Mouse (Mus musculus) liver, embryonic 16.5 days (tissue): ENCODE measurements at regions not wholly inside any gene's neighbourhood (a gene's known extent, or its start where the extent isn't known, plus 50 kb on each side); places are given as distances from the start of the nearest gene placed in this dataset.

Experiments used
- ATAC-seq: fragments of 200-750 bp; cut with Nextera tagmentation; 2 replicates; pipeline ENCODE4 v1.8.0; 2017; ENCODE audit warnings: low read depth, mild to moderate bottlenecking, moderate number of reproducible peaks, moderate library complexity
- H3K27ac ChIP-seq: fragments of 300-500 bp; sonication (generic); 2 replicates; pipeline ENCODE4 v1.5.1; 2014; ENCODE audit warnings: mild to moderate bottlenecking, low read length
- H3K27me3 ChIP-seq: fragments of 300-500 bp; sonication (generic); 2 replicates; pipeline ENCODE4 v1.6.1; 2014; ENCODE audit warnings: low read depth, low read length, mixed read lengths; ENCODE audit not compliant: control insufficient read depth, insufficient read depth
- H3K36me3 ChIP-seq: fragments of 300-500 bp; sonication (generic); 2 replicates; pipeline ENCODE4 v1.6.1; 2014; ENCODE audit warnings: mild to moderate bottlenecking; ENCODE audit not compliant: control insufficient read depth, insufficient read depth
- H3K4me1 ChIP-seq: fragments of 300-500 bp; sonication (generic); 2 replicates; pipeline ENCODE4 v1.6.1; 2014; ENCODE audit warnings: low read depth, low read length, mixed read lengths; ENCODE audit not compliant: control insufficient read depth
- H3K4me2 ChIP-seq: fragments of 300-500 bp; sonication (generic); 2 replicates; pipeline ENCODE4 v1.6.1; 2014; ENCODE audit warnings: low read depth, low read length, mixed read lengths
- H3K4me3 ChIP-seq: fragments of 300-500 bp; sonication (generic); 2 replicates; pipeline ENCODE4 v1.5.1; 2014; ENCODE audit warnings: low read depth, mild to moderate bottlenecking, low read length
- H3K9ac ChIP-seq: fragments of 300-500 bp; sonication (generic); 2 replicates; pipeline ENCODE4 v1.6.1; 2014; ENCODE audit warnings: low read depth, low read length
- H3K9me3 ChIP-seq: fragments of 300-500 bp; sonication (generic); replicated peaks from 2 replicates; pipeline ENCODE4 v1.6.1; 2016; ENCODE audit warnings: low read length; ENCODE audit not compliant: control insufficient read depth
- WGBS: fragments of 180-500 bp; shearing (Covaris S2); extraction: QIAGEN DNeasy Blood & Tissue Kit; methylation state at CpG from one replicate; pipeline ENCODE4 v1.1.7; 2014; ENCODE audit not compliant: insufficient replicate concordance; 5-methylcytosine and 5-hydroxymethylcytosine counted together

DNA sequence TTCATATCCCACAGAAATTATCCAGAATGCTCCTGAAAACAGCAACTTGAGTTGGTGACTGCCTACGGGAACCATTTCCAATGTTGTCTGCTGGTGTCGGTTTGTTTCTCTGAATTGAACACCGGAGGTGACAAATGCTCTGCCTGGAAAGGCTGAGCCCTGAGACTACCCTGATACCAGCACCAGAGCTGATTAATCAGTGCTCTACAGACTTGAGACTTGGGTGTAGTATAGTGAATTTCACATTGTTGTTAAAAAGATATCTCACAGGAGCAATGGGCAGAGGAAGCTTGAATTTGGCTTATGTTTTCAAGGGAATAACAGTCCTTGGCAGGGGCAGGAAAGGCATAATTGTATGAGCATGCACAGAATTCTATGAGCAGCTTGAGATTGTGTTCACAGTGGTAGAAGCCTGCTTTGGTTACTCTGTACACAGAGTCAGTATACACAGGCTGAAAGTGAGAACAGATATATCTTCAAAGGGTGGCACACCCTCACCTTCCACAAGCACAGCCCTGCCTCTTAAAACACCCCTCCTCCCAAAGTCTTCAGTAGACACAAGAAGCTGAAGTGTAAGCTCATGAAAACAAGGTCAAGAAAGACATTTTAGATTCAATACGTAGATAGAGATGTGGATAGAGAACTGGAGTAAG is 447.1 kb downstream of the Meis1 start:
- H3K27ac ChIP-seq: no peak overlapping the region
- no peak for ATAC-seq
- WGBS: 55% methylated on average over 4 of the region's 4 CpGs
- H3K4me1 ChIP-seq: no peaks in the 10 kb centered on the region
- H3K4me3 ChIP-seq: no peak overlapping the region
- H3K9me3 ChIP-seq: no peaks in the 10 kb centered on the region
- H3K9ac ChIP-seq: no peak overlapping the region
- no peaks in the 10 kb centered on the region for H3K27me3 ChIP-seq
- H3K4me2 ChIP-seq: no peak overlapping the region
- no peaks in the 10 kb centered on the region for H3K36me3 ChIP-seq

- Histone ChIP-seq H3K27ac (no peak overlapping the region), H3K36me3 (no peaks in the 10 kb centered on the region), H3K9me3 (no peaks in the 10 kb centered on the region), H3K4me3 (no peak overlapping the region), H3K4me1 (no peaks in the 10 kb centered on the region), H3K27me3 (no peaks in the 10 kb centered on the region), H3K9ac (no peak overlapping the region), H3K4me2 (no peak overlapping the region)
- no peak for ATAC-seq
- WGBS: 60% methylated on average over 2 of the region's 2 CpGs
Observed at GRCm38 (mm10) chr11:18563011-18563410, 455.8 kb downstream of the Meis1 start.

DNA sequence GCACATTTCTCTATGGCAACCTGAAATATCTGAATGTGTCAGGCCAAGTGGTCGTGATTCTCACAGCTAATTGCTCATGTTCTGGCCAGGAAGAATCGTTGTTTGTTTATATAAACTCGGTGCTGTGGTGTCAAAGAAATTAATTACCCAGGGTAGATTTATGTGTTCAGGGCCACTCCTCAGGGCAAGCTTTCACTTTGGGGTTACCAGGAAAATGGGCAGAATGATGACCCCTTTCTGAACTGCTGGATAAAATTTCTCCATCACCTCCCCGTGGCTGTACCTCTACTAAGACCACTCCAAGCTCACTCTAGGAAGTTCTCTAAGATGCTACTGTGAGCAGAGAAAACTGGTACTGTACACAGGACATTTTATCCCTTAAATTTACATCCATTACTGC is 460.1 kb downstream of the Meis1 start:
- Histone ChIP-seq H3K4me1 (no peaks in the 10 kb centered on the region), H3K4me3 (no peak overlapping the region), H3K27ac (no peak overlapping the region), H3K27me3 (no peaks in the 10 kb centered on the region), H3K36me3 (no peaks in the 10 kb centered on the region), H3K9me3 (no peaks in the 10 kb centered on the region), H3K9ac (no peak overlapping the region), H3K4me2 (no peak overlapping the region)
- ATAC-seq: no peak
- WGBS: 30% methylated on average over 4 of the region's 4 CpGs

DNA sequence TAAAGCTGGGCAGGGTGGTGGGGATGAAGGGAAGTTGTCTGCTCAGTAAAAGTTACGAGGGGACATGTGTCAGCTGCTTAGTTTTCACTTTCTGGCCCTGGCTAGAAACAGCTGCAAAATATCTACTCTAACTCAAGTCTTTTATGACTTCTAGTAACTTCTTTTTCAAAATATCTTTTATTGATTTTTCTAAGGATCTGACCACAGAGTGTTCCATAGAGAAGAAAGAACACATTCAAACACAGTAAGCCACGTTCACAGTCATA is 483.3 kb downstream of the Meis1 start:
- H3K27ac ChIP-seq: no peak overlapping the region
- H3K9ac ChIP-seq: no peak overlapping the region
- H3K4me3 ChIP-seq: no peak overlapping the region
- ATAC-seq: no peak
- H3K9me3 ChIP-seq: no peaks in the 10 kb centered on the region
- H3K4me2 ChIP-seq: no peak overlapping the region
- H3K4me1 ChIP-seq: no peaks in the 10 kb centered on the region
- H3K36me3 ChIP-seq: no peaks in the 10 kb centered on the region
- H3K27me3 ChIP-seq: no peaks in the 10 kb centered on the region
- 51% methylated on average over 2 of the region's 2 CpGs for WGBS

DNA sequence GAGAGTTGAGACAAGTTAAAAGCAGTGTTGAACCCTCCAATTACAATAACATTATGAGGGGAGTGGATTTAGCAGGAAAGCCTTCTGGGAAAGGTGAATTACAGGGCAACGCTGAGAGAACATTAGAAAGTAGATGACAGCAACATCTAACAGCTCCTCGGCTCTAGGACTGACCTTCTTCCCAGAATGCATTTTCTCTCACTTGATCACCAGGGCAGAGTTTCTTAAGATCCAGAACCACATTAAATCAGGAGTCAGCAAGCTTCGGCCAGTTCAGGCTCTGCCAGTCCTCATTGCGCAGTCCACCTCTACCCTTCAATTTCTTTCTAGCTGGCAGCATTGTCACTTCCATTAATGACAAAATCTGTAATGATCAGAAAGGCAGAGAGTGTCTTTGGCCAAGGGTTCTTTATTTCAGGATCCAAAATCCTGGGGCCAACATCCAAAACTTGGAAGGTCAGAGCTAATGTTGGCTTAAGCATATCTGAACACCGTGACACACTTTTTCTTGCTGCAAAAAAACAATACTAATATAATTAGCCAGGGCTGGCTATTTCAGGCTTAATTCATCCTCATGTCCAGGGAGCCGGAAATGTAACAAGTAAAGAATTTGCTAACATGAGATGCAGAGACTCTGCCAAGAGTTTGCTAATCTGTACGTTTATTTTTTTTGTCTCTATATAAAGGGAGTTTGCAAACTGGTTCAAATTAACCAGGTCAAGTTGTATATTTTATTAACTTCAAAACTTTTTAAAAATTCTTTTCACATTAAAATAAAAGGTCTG is 483.8 kb downstream of the Meis1 start:
- H3K9me3 ChIP-seq: no peaks in the 10 kb centered on the region

DNA sequence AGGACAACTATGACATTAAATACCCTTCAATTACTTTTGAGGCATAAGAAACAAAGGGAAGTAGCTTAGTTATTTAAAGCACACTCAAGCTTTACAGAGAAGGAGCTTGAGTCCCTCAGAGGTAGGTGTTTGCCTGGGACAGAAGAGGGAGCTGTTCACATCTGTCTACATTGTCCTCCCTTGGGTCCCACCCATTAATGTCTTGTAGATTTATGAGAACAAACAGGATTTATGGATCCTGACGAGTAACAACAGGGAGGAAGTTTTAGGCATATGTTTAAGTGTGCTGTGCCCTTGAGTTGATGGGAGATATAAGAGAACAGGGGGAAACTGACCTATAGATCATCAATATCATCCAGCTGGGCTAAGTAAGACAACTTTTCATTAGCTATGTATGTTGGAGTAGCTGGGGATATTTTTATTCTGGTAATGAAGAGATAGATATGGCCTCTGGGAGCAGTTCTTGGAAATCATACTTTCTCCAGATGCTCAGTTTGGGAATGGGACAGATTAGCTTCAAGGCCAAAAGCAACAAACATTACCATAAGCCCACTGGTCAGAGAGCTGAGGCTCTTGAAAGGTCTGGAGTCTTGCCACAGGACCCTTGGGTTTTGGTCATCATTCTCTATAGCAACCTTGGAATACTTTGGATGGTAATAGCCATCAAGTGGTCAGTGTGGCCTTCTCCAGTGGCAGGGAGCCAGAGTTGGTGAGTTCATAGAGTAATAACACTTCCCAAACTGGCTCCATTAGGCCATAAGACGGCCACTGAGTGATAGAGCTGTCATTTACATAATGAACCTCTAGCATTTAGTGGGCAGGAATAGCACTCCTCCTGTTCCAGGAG is 487.3 kb downstream of the Meis1 start:
- Histone ChIP-seq H3K27ac (no peak overlapping the region), H3K9me3 (no peaks in the 10 kb centered on the region), H3K4me1 (no peaks in the 10 kb centered on the region), H3K9ac (no peak overlapping the region), H3K4me3 (no peak overlapping the region), H3K27me3 (no peaks in the 10 kb centered on the region), H3K4me2 (no peak overlapping the region), H3K36me3 (no peaks in the 10 kb centered on the region)
- WGBS: 26% methylated on average over 2 of the region's 2 CpGs
- ATAC-seq: no peak

More for the DNA sequence above, 483.8 kb downstream of the Meis1 start:
- Histone ChIP-seq H3K4me1 (no peaks in the 10 kb centered on the region), H3K36me3 (no peaks in the 10 kb centered on the region), H3K4me3 (no peak overlapping the region), H3K27me3 (no peaks in the 10 kb centered on the region), H3K4me2 (no peak overlapping the region), H3K9ac (no peak overlapping the region), H3K27ac (no peak overlapping the region)
- ATAC-seq: no peak
- WGBS: 58% methylated on average over 7 of the region's 7 CpGs

DNA sequence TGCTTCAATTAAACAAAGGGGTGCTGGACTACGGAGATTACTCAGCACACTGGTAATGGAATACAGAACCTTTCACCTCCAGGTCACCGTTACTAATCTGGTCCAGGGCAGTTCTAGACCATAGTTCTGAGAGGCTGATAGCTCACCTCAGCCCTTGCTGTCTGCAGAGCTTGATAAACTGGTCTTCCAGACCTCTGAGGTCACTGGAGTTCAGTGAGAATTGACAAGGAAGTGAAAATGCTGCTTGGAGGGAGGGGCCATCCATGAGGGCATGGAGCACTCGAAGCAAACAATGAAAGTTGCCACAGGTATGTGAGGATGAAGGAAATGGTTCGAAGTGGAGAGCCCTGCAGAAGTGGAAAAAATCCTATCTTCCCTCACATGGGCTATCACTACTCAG is 490.2 kb downstream of the Meis1 start:
- H3K4me2 ChIP-seq: no peak overlapping the region
- no peak overlapping the region for H3K4me3 ChIP-seq
- no peak overlapping the region for H3K9ac ChIP-seq
- H3K36me3 ChIP-seq: no peaks in the 10 kb centered on the region
- H3K27ac ChIP-seq: no peak overlapping the region
- no peak for ATAC-seq
- H3K4me1 ChIP-seq: no peaks in the 10 kb centered on the region
- no peaks in the 10 kb centered on the region for H3K9me3 ChIP-seq
- WGBS: 33% methylated on average over 4 of the region's 4 CpGs
- H3K27me3 ChIP-seq: no peaks in the 10 kb centered on the region

DNA sequence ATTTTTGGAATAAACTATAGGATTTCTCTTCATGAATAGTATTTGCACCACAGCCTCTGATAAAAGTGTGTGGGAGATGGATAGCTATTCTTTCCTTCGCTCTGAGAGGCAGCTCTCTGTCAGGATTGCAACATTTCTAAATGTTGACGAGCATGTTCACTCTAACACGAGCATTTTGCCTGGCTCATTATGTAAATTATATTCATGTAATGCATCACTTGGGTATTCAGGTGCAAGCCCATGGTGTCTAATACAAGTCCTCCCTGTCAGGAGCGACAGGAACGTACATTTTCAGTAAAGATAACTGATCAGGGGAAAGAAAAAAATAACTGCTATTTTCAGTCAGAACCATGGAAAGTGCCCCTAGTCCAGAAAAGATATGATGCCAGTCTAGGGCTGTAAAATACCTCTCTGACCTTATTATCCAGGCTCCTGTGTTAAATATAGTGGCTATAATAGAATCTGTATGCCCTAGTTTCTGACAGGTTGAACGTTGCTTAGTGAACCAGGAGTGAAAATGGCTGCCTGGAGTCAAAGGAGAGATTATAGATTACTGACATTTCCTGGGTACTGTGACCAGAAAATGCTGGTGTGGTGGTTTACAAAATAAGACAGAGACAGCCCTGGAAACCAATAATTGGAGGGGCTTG is 523.6 kb downstream of the Meis1 start:
- Histone ChIP-seq H3K27me3 (no peaks in the 10 kb centered on the region), H3K36me3 (no peaks in the 10 kb centered on the region), H3K9ac (no peak overlapping the region), H3K4me2 (no peak overlapping the region), H3K27ac (no peak overlapping the region), H3K9me3 (no peaks in the 10 kb centered on the region), H3K4me3 (no peak overlapping the region), H3K4me1 (no peaks in the 10 kb centered on the region)
- no peak for ATAC-seq
- WGBS: 52% methylated on average over 6 of the region's 6 CpGs
